Mouse (Mus musculus) neural tube, embryonic 13.5 days (tissue): ENCODE results near the gene Mst1. TPM values are rescaled to one million over a fixed set of nuclear protein-coding genes. Genes with fewer than 3 reads are reported as not detected.

Source experiments
- ATAC-seq: fragments of 200-750 bp; cut with Nextera tagmentation; 2 replicates; pipeline ENCODE4 v1.8.0; 2017; ENCODE audit warnings: low read depth, mild to moderate bottlenecking, moderate TSS enrichment, moderate library complexity
- H3K27ac ChIP-seq: fragments of 300-500 bp; sonication (generic); replicated peaks from 2 replicates; pipeline ENCODE4 v1.5.1; 2015; ENCODE audit warnings: moderate library complexity, mild to moderate bottlenecking, inconsistent platforms
- H3K27me3 ChIP-seq: fragments of 300-500 bp; sonication (generic); 2 replicates; pipeline ENCODE4 v1.6.1; 2015; ENCODE audit warnings: mild to moderate bottlenecking, inconsistent platforms
- H3K36me3 ChIP-seq: fragments of 300-500 bp; sonication (generic); 2 replicates; pipeline ENCODE4 v1.6.1; 2015; ENCODE audit warnings: mild to moderate bottlenecking, inconsistent platforms
- H3K4me1 ChIP-seq: fragments of 300-500 bp; sonication (generic); replicated peaks from 2 replicates; pipeline ENCODE4 v1.6.1; 2015; ENCODE audit warnings: inconsistent platforms
- H3K4me2 ChIP-seq: fragments of 300-500 bp; sonication (generic); 2 replicates; pipeline ENCODE4 v1.6.1; 2015; ENCODE audit warnings: inconsistent platforms, mild to moderate bottlenecking, moderate library complexity
- H3K4me3 ChIP-seq: fragments of 300-500 bp; sonication (generic); 2 replicates; pipeline ENCODE4 v1.5.1; 2015; ENCODE audit warnings: mild to moderate bottlenecking, inconsistent platforms
- H3K9ac ChIP-seq: fragments of 300-500 bp; sonication (generic); 2 replicates; pipeline ENCODE4 v1.6.1; 2015; ENCODE audit warnings: moderate library complexity, mild to moderate bottlenecking, inconsistent platforms
- H3K9me3 ChIP-seq: fragments of 300-500 bp; sonication (generic); 2 replicates; pipeline ENCODE4 v1.6.1; 2016; ENCODE audit warnings: inconsistent platforms
- WGBS: fragments of 180-500 bp; shearing (Covaris S2); methylation state at CpG from one replicate; pipeline ENCODE4 v1.1.7; 2015; 5-methylcytosine and 5-hydroxymethylcytosine counted together
- polyA plus RNA-seq: library from polyadenylated mRNA; unstranded; fragments of >200 nt; fragmentation: Nextera tagmentation; extraction: Ambion mirVana; gene quantifications from 2 replicates; pipeline ENCODE4 v1.2.1, GENCODE M21; 2015

Gene Mst1
- polyA plus RNA-seq, 1 experiment from 2014 or later, result 0.18 TPM

DNA sequence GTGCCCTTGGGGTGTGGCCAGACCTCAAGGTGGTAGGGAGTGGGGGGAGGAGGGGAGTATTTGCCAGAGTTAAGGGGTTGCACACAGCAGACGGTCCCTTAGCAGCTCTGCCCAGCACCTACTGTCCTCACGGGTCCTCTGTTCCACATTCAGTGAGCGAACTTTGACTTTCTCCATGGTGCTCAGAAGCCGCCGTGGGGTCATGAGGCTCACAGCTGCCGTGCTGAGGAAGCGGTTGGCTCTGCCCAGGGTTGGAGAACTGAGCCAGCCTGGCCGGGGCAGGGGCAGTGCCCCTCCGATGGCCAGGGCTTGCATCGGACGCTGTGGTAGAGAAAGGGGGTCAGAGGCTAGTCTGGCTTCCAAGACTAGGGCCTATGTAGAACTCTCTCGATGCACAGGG lies 16.9 kb upstream of the Mst1 start:
- H3K36me3 ChIP-seq, result peaks cover 63% of the 10 kb centered on the region

DNA sequence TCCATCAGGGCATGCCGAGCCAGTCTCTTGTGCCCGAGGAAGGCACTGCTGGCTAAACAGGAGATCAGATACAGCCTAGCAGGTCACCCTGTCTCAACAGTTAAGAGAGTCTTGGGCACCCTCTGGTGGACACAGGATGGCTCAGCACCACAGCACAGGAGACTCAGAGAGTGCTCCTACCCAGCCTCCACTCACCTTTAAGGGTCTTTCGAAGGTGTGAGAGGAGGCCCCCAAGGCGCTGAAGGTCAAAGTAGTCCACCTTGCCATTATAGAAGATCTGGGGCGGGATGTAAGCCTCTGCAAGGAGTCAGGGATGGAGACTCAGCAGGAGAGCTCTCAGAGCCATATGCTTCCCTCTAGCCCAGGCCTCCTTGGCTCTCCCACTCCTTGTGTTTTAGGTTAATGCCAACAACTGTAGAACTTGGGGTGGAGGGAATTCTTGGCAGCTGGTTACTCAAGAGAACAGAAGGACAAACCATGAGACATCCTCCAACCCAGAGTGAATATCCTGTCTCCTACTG lies 14.7 kb upstream of the Mst1 start:
- peaks cover 62% of the 10 kb centered on the region for H3K36me3 ChIP-seq
- ATAC-seq, result peak; percentile 45; the same call in 1 of the 2 replicates
- H3K27ac ChIP-seq, result no peak overlapping the region
- no peaks in the 10 kb centered on the region for H3K9me3 ChIP-seq
- 52% methylated on average over 5 of the region's 5 CpGs for WGBS
- H3K9ac ChIP-seq, result 0 out of 2 replicates have a peak overlapping the region, but pooled peaks have one; percentile 8
- H3K27me3 ChIP-seq, result no peaks in the 10 kb centered on the region
- no peak overlapping the region for H3K4me2 ChIP-seq
- H3K4me1 ChIP-seq, result peaks cover 8% of the 10 kb centered on the region; the same call in 1 of the 2 replicates
- no peak overlapping the region for H3K4me3 ChIP-seq

More for the DNA sequence above, 16.9 kb upstream of the Mst1 start:
- 87% methylated on average over 12 of the region's 12 CpGs for WGBS
- H3K9me3 ChIP-seq, result no peaks in the 10 kb centered on the region
- H3K4me3 ChIP-seq, result no peak overlapping the region
- H3K9ac ChIP-seq, result 0 out of 2 replicates have a peak overlapping the region, but pooled peaks have one; percentile 8
- ATAC-seq, result no peak
- H3K27ac ChIP-seq, result peak overlapping the region; percentile 52; the same call in 1 of the 2 replicates
- H3K27me3 ChIP-seq, result no peaks in the 10 kb centered on the region
- H3K4me1 ChIP-seq, result peaks cover 8% of the 10 kb centered on the region; the same call in 1 of the 2 replicates
- no peak overlapping the region for H3K4me2 ChIP-seq

DNA sequence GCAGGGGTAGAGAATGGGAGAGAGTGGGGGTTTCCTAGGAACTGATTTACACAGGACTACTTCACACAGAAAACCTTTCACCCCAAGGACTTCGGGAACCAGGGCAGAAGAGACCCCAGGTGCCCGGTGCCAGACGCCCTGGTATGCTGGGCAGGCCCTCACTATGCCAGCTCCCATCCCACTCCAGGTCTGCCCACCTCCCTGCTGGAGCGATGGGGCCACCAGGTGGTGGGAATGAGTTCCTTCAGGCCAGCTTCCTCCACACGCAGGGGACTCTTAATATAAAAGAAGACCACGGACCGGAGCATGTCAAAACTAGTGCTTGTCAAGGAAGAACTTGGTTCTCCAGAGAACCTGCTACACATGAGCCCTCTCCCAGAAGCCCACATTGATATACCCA lies 13.0 kb upstream of the Mst1 start:
- 0 out of 2 replicates have a peak, but pooled peaks cover 4% of the 10 kb centered on the region for H3K4me1 ChIP-seq
- no peak overlapping the region for H3K4me3 ChIP-seq
- no peaks in the 10 kb centered on the region for H3K9me3 ChIP-seq
- H3K36me3 ChIP-seq, result peaks cover 59% of the 10 kb centered on the region
- no peak overlapping the region for H3K4me2 ChIP-seq
- no peak overlapping the region for H3K27ac ChIP-seq
- ATAC-seq, result no peak
- 81% methylated on average over 7 of the region's 7 CpGs for WGBS
- no peak overlapping the region for H3K9ac ChIP-seq
- no peaks in the 10 kb centered on the region for H3K27me3 ChIP-seq

DNA sequence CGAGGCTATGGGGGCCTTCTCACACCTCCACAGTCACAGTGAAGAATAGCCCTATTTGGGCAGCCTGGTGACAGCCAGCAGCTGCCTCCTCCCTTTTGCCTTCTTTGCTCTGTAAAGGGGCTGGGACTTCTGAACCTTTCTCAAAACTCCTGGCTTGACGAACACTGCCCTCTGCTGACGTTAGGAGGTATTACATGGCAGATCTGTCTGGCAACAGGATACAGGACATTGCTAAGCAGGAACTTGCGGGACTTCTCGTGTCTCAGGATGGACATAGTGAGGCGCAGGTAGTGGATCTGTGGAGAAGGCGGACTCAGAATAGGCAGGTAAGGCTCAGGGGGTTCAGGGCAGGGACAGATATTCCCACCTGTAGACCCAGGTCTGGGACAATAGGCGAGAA lies 12.3 kb upstream of the Mst1 start:
- Histone ChIP-seq H3K27ac (no peak overlapping the region), H3K9me3 (no peaks in the 10 kb centered on the region), H3K4me2 (no peak overlapping the region), H3K36me3 (peaks cover 56% of the 10 kb centered on the region), H3K4me1 (0 out of 2 replicates have a peak, but pooled peaks cover 3% of the 10 kb centered on the region), H3K27me3 (no peaks in the 10 kb centered on the region), H3K9ac (no peak overlapping the region), H3K4me3 (no peak overlapping the region)
- 21% methylated on average over 8 of the region's 8 CpGs for WGBS
- ATAC-seq, result peak; percentile 57; the same call in 1 of the 2 replicates

DNA sequence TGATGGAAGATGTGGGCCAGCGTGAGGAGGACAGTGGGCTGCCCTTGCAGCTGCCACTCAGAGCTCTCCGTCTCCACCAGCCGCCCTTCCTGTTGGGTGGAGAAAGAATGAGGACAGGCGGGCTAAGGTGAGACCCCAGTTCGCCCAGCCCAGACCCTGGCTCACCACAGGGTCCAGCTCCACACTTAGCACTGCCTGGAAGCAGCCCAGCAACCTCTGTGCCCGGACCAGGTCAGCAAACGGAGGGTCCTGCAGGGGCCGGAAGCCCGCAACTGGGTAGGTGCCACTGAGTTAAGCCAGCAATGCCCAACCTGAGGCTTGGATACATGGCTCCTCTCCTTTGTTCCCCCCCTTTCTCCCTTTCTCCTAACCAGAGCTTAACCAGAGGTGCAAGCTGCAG lies 11.2 kb upstream of the Mst1 start:
- no peak overlapping the region for H3K27ac ChIP-seq
- no peaks in the 10 kb centered on the region for H3K27me3 ChIP-seq
- H3K9ac ChIP-seq, result no peak overlapping the region
- 89% methylated on average over 9 of the region's 9 CpGs for WGBS
- no peak overlapping the region for H3K4me2 ChIP-seq
- no peak for ATAC-seq
- no peak overlapping the region for H3K4me3 ChIP-seq
- H3K9me3 ChIP-seq, result no peaks in the 10 kb centered on the region
- 0 out of 2 replicates have a peak, but pooled peaks cover 3% of the 10 kb centered on the region for H3K4me1 ChIP-seq
- H3K36me3 ChIP-seq, result peaks cover 50% of the 10 kb centered on the region

DNA sequence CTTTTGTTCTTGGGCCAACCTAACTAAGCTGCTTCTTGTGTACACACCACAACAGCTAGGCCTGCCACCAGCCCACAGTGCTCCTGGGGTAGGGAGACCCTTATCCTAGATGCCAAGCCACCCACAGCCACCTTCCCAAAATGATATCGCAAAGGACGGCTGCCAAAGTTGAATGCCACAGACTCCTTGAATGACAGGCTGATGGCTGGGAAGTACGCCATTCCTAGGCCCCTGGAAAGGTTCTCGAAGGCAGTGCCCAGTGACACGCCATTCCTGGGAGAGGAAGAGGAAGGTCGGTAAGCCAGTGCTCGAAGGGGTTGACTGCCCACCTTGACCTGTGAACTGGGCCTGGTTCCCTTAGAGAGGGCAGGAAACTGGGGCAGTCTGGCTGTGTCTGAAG lies 10.7 kb upstream of the Mst1 start:
- H3K4me1 ChIP-seq, result 0 out of 2 replicates have a peak, but pooled peaks cover 3% of the 10 kb centered on the region
- H3K36me3 ChIP-seq, result peaks cover 45% of the 10 kb centered on the region
- ATAC-seq, result no peak
- H3K27me3 ChIP-seq, result no peaks in the 10 kb centered on the region
- H3K9ac ChIP-seq, result no peak overlapping the region
- no peak overlapping the region for H3K4me2 ChIP-seq
- no peak overlapping the region for H3K27ac ChIP-seq
- whole genome bisulfite sequencing, result 91% methylated on average over 7 of the region's 7 CpGs
- H3K9me3 ChIP-seq, result no peaks in the 10 kb centered on the region
- no peak overlapping the region for H3K4me3 ChIP-seq

DNA sequence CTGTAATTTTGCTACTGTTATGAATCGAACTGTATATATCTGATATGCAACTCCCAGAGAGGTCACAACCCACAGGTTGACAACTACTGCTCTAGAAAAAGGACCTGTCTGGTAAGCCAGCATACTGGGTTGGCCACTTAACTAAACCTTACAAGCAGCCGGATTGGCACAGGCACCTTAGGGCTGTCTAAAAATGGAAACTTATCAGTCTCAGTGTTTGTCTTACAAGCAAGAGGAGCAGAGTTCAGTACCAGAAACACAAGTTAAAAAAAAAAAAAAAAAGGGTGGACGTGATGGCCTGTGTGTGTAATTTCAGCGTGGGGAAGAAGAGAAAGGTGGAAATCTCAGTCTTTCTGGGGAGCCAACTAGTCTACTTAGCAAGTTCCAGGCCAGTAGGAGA lies 8.4 kb upstream of the Mst1 start:
- Histone ChIP-seq H3K27ac (no peak overlapping the region), H3K4me3 (no peak overlapping the region), H3K27me3 (no peaks in the 10 kb centered on the region), H3K36me3 (peaks cover 44% of the 10 kb centered on the region), H3K9ac (no peak overlapping the region), H3K4me1 (0 out of 2 replicates have a peak, but pooled peaks cover 3% of the 10 kb centered on the region), H3K4me2 (no peak overlapping the region), H3K9me3 (no peaks in the 10 kb centered on the region)
- 85% methylated on average over 4 of the region's 4 CpGs for WGBS
- no peak for ATAC-seq

DNA sequence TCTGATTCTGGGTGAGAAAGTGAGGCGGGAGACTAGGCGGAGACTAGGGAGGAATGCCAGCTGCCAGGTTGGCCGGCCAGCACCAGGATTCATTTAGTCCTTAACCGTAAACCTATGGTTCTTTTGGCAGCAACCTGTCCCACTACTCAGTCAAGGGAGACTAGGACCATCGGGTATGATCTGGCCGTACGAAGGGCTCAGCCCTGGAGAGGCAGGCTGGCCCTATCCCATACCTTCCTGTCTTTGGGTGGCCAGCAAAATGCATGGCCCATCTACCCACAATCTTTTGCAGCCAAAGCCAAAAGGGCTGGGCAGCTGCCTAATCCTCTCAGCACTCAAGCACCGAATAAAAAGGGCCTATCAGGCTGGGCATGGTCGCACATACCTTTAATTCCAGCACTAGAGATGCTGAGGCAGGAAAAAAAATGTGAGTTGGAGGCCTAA lies 7.7 kb upstream of the Mst1 start:
- WGBS, result 77% methylated on average over 9 of the region's 9 CpGs
- Histone ChIP-seq H3K9ac (no peak overlapping the region), H3K4me2 (no peak overlapping the region), H3K9me3 (no peaks in the 10 kb centered on the region), H3K27ac (no peak overlapping the region), H3K4me1 (0 out of 2 replicates have a peak, but pooled peaks cover 3% of the 10 kb centered on the region), H3K4me3 (no peak overlapping the region), H3K27me3 (no peaks in the 10 kb centered on the region), H3K36me3 (peaks cover 49% of the 10 kb centered on the region)
- no peak for ATAC-seq

DNA sequence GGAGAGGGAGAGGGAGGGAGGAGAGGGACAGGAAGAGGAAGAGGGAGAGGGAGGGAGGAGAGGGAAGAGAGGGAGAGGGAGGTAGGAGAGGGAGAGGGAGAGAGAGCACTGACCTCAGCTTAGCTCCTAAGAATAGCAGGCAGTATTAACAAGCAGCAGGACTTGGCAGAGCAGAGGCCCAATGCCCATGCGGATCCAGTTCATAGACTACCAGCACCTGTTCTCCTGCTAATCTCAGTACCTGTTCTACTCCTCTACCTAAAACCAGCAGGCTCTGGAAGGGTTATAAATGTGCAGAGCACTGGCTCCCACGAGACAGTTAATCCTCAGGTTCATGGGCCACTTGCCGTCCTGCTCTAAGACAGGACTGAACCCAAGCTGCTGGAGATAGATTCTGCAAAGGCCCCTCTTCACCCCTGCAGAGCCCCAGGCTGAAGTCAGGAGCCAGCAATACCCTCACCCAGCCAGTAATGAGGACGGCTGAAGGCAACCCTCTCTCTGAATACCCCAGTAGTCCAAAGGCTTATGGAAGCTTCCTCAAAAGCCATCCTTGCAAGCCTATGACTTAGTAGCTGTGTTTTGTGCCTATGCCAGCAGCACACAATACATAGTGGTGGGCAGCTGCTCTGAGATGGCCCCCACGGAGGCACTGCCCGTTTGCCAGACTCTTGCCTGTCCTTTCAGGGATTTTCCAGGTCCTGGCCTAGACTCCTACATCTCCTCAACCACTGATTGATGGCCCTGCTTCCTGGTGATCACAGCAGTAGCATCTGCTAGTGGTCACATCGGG lies 6.9 kb upstream of the Mst1 start:
- H3K9ac ChIP-seq, result no peak overlapping the region
- H3K9me3 ChIP-seq, result no peaks in the 10 kb centered on the region
- H3K27ac ChIP-seq, result no peak overlapping the region
- WGBS, result 65% methylated on average over 7 of the region's 7 CpGs
- no peaks in the 10 kb centered on the region for H3K27me3 ChIP-seq
- peaks cover 48% of the 10 kb centered on the region for H3K36me3 ChIP-seq
- H3K4me3 ChIP-seq, result no peak overlapping the region
- no peak for ATAC-seq
- no peak overlapping the region for H3K4me2 ChIP-seq
- peaks cover 7% of the 10 kb centered on the region for H3K4me1 ChIP-seq

DNA sequence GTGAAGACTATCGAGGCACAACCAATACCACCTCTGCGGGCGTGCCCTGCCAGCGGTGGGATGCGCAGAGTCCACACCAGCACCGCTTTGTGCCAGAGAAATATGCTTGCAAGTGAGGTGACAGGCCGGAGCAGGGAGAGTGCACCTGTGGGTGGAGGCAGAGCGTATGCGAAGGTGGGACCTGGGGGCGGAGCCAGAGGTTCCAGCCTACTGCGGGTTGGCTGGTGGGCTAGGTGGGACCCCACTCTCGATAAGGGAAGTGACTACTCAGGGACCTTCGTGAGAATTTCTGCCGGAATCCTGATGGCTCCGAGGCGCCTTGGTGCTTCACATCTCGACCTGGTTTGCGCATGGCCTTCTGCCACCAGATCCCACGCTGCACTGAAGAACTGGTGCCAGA lies 2.3 kb downstream of the Mst1 start:
- no peak for ATAC-seq
- Histone ChIP-seq H3K4me2 (peak overlapping the region; percentile 26), H3K9me3 (no peaks in the 10 kb centered on the region), H3K4me1 (peaks cover 26% of the 10 kb centered on the region), H3K36me3 (peaks cover 40% of the 10 kb centered on the region), H3K4me3 (no peak overlapping the region), H3K9ac (peak overlapping the region; percentile 38; the same call in 1 of the 2 replicates), H3K27ac (no peak overlapping the region), H3K27me3 (peaks cover 46% of the 10 kb centered on the region)
- WGBS, result 7% methylated on average over 19 of the region's 19 CpGs

DNA sequence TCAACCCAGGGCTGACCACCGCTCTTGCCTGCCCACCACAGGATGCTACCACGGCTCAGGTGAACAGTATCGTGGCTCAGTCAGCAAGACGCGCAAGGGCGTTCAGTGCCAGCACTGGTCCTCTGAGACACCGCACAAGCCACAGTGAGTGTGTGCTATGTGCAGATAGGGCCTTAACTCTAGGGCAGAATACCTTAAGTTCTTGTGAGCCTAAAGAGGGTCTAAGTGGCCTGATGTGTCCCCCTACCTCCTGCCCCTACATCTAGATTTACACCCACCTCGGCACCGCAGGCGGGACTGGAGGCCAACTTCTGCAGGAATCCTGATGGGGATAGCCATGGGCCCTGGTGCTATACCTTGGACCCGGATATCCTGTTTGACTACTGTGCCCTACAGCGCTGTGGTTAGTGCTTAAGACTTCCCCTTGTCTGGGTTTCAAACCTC lies 2.8 kb downstream of the Mst1 start, which contains the start of gene Rnf123:
TSS of gene Rnf123 (minus strand) at position 359 of the 444 bp plus-strand sequence.
- H3K4me3 ChIP-seq, result no peak within 1 kb of the TSS
- H3K9ac ChIP-seq, result peak within 1 kb of the TSS; percentile 38; the same call in 1 of the 2 replicates
- peak within 1 kb of the TSS; percentile 26 for H3K4me2 ChIP-seq
- ATAC-seq, result no peak
- peaks cover 22% of the 10 kb centered on the region for H3K4me1 ChIP-seq
- H3K27ac ChIP-seq, result no peak within 1 kb of the TSS
- H3K36me3 ChIP-seq, result peaks cover 44% of the 10 kb centered on the region
- 35% methylated on average over 12 of the region's 12 CpGs for WGBS
- peaks cover 46% of the 10 kb centered on the region for H3K27me3 ChIP-seq
- H3K9me3 ChIP-seq, result no peaks in the 10 kb centered on the region

DNA sequence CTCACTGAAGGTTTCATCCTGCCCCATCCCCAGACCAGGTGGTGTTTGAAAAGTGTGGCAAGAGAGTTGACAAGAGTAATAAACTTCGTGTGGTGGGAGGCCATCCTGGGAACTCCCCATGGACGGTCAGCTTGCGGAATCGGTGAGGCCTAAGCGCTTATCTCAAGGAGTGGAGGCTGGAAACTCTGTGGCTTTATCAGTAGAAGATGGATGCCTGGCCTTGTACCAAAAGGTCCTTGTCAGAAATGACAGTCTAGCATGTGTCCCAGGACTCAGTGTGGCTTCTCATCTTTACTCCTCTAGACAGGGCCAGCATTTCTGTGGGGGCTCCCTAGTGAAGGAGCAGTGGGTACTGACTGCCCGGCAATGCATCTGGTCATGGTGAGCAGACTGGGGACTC lies 3.3 kb downstream of the Mst1 start:
- no peak overlapping the region for H3K4me3 ChIP-seq
- no peak for ATAC-seq
- no peaks in the 10 kb centered on the region for H3K9me3 ChIP-seq
- no peak overlapping the region for H3K27ac ChIP-seq
- no peak overlapping the region for H3K4me2 ChIP-seq
- WGBS, result 86% methylated on average over 6 of the region's 6 CpGs
- H3K27me3 ChIP-seq, result peaks cover 46% of the 10 kb centered on the region
- H3K36me3 ChIP-seq, result peaks cover 50% of the 10 kb centered on the region
- H3K9ac ChIP-seq, result no peak overlapping the region
- peaks cover 17% of the 10 kb centered on the region for H3K4me1 ChIP-seq
